Mouse (Mus musculus) lung, embryonic 14.5 days (tissue): ENCODE data around the gene Fundc1. TPM values are rescaled to one million over a fixed set of nuclear protein-coding genes. Genes with fewer than 3 reads are reported as not detected.

Experiments
- ATAC-seq: fragments of 200-750 bp; cut with Nextera tagmentation; 2 replicates; pipeline ENCODE4 v1.8.0; 2017; ENCODE audit warnings: mild to moderate bottlenecking, moderate TSS enrichment, moderate library complexity; ENCODE audit not compliant: insufficient read depth
- DNase-seq: peaks from one replicate; pipeline ENCODE4 v3.0.0-alpha.2; 2015
- H3K27ac ChIP-seq: fragments of 300-500 bp; sonication (generic); 2 replicates; pipeline ENCODE4 v1.5.1; 2014; ENCODE audit warnings: low read depth, mild to moderate bottlenecking, moderate library complexity
- H3K27me3 ChIP-seq: fragments of 300-500 bp; sonication (generic); 2 replicates; pipeline ENCODE4 v1.6.1; 2014; ENCODE audit warnings: low read length, control low read depth; ENCODE audit not compliant: insufficient read depth
- H3K36me3 ChIP-seq: fragments of 300-500 bp; sonication (generic); 2 replicates; pipeline ENCODE4 v1.6.1; 2014; ENCODE audit warnings: control low read depth; ENCODE audit not compliant: insufficient read depth
- H3K4me1 ChIP-seq: fragments of 300-500 bp; sonication (generic); 2 replicates; pipeline ENCODE4 v1.6.1; 2014; ENCODE audit warnings: antibody characterized with exemption, control low read depth; ENCODE audit not compliant: insufficient read depth
- H3K4me2 ChIP-seq: fragments of 300-500 bp; sonication (generic); 2 replicates; pipeline ENCODE4 v1.6.1; 2014; ENCODE audit warnings: mild to moderate bottlenecking
- H3K4me3 ChIP-seq: fragments of 300-500 bp; sonication (generic); 2 replicates; pipeline ENCODE4 v1.5.1; 2014; ENCODE audit warnings: low read depth, low read length
- H3K9ac ChIP-seq: fragments of 300-500 bp; sonication (generic); 2 replicates; pipeline ENCODE4 v1.6.1; 2014
- H3K9me3 ChIP-seq: fragments of 300-500 bp; sonication (generic); 2 replicates; pipeline ENCODE4 v1.6.1; 2016; ENCODE audit warnings: low read depth, low read length, control low read depth
- CTCF ChIP-seq: IDR thresholded peaks from 2 replicates; pipeline ENCODE4 v1.5.1; 2016; ENCODE audit warnings: antibody characterized with exemption, low read depth
- WGBS: fragments of 180-500 bp; shearing (Covaris S2); extraction: QIAGEN DNeasy Blood & Tissue Kit; methylation state at CpG from one replicate; pipeline ENCODE4 v1.1.7; 2014; 5-methylcytosine and 5-hydroxymethylcytosine counted together
- polyA plus RNA-seq: library from polyadenylated mRNA; unstranded; fragments of >200 nt; fragmentation: Nextera tagmentation; extraction: Ambion mirVana; gene quantifications from 2 replicates; pipeline ENCODE4 v1.2.1, GENCODE M21; 2014

Fundc1 gene
- polyA plus RNA-seq, 1 experiment from 2014 or later: 66.7 TPM

GRCm38 (mm10) chrX:17544860-17545492 is 27.1 kb downstream of the Fundc1 start:
- Histone ChIP-seq H3K27me3 (no peaks in the 10 kb centered on the region), H3K36me3 (no peaks in the 10 kb centered on the region), H3K4me2 (no peak overlapping the region), H3K4me3 (no peak overlapping the region), H3K4me1 (no peaks in the 10 kb centered on the region), H3K9me3 (no peaks in the 10 kb centered on the region), H3K27ac (no peak overlapping the region), H3K9ac (no peak overlapping the region)
- no peak for ATAC-seq
- no peak for TF ChIP-seq CTCF
- WGBS: 19% methylated on average over 2 of the region's 2 CpGs
- DNase-seq: peak; percentile 25

GRCm38 (mm10) chrX:17537701-17538100 is 34.4 kb downstream of the Fundc1 start:
- no peak overlapping the region for H3K4me2 ChIP-seq

GRCm38 (mm10) chrX:17527008-17527407 is 45.1 kb downstream of the Fundc1 start:
- Histone ChIP-seq H3K9ac (no peak overlapping the region), H3K9me3 (no peaks in the 10 kb centered on the region), H3K4me1 (no peaks in the 10 kb centered on the region), H3K27me3 (no peaks in the 10 kb centered on the region), H3K36me3 (no peaks in the 10 kb centered on the region), H3K27ac (no peak overlapping the region), H3K4me2 (no peak overlapping the region), H3K4me3 (no peak overlapping the region)
- WGBS: 81% methylated on average over 2 of the region's 2 CpGs
- no peak for DNase-seq
- ATAC-seq: no peak
- TF ChIP-seq CTCF: no peak

More at GRCm38 (mm10) chrX:17537701-17538100, 34.4 kb downstream of the Fundc1 start:
- no peak for DNase-seq
- TF ChIP-seq CTCF: no peak
- Histone ChIP-seq H3K9me3 (no peaks in the 10 kb centered on the region), H3K4me1 (no peaks in the 10 kb centered on the region), H3K4me3 (no peak overlapping the region), H3K27me3 (no peaks in the 10 kb centered on the region), H3K36me3 (no peaks in the 10 kb centered on the region), H3K9ac (no peak overlapping the region), H3K27ac (no peak overlapping the region)
- WGBS: 88% methylated on average over 4 of the region's 4 CpGs
- ATAC-seq: no peak

- H3K9me3 ChIP-seq: no peaks in the 10 kb centered on the region
- no peaks in the 10 kb centered on the region for H3K27me3 ChIP-seq
- no peak overlapping the region for H3K27ac ChIP-seq
- no peak overlapping the region for H3K4me2 ChIP-seq
- H3K9ac ChIP-seq: no peak overlapping the region
- H3K36me3 ChIP-seq: no peaks in the 10 kb centered on the region
- no peak overlapping the region for H3K4me3 ChIP-seq
- DNase-seq: no peak
- WGBS: 20% methylated on average over 3 of the region's 3 CpGs
- ATAC-seq: no peak
- no peak for TF ChIP-seq CTCF
- no peaks in the 10 kb centered on the region for H3K4me1 ChIP-seq
These were observed 50.9 kb downstream of the Fundc1 start for GRCm38 (mm10) chrX:17521221-17521716.

GRCm38 (mm10) chrX:17520086-17520485 is 52.0 kb downstream of the Fundc1 start:
- TF ChIP-seq CTCF: no peak
- Histone ChIP-seq H3K4me3 (no peak overlapping the region), H3K27me3 (no peaks in the 10 kb centered on the region), H3K4me1 (no peaks in the 10 kb centered on the region), H3K36me3 (no peaks in the 10 kb centered on the region), H3K9me3 (no peaks in the 10 kb centered on the region), H3K4me2 (no peak overlapping the region), H3K9ac (no peak overlapping the region), H3K27ac (no peak overlapping the region)
- ATAC-seq (no peak), DNase-seq (no peak)

GRCm38 (mm10) chrX:17514012-17514411 is 58.1 kb downstream of the Fundc1 start:
- 58% methylated on average over 3 of the region's 3 CpGs for WGBS

GRCm38 (mm10) chrX:17512021-17512602 is 60.0 kb downstream of the Fundc1 start:
- H3K27ac ChIP-seq: 0 out of 2 replicates have a peak overlapping the region, but pooled peaks have one; percentile 8
- whole genome bisulfite sequencing: 24% methylated on average over 3 of the region's 3 CpGs
- no peaks in the 10 kb centered on the region for H3K4me1 ChIP-seq
- H3K9me3 ChIP-seq: no peaks in the 10 kb centered on the region
- no peak overlapping the region for H3K4me2 ChIP-seq
- peak; percentile 71; the same call in 1 of the 2 replicates for ATAC-seq
- H3K9ac ChIP-seq: no peak overlapping the region
- no peaks in the 10 kb centered on the region for H3K36me3 ChIP-seq
- no peaks in the 10 kb centered on the region for H3K27me3 ChIP-seq
- TF ChIP-seq CTCF: no peak
- no peak overlapping the region for H3K4me3 ChIP-seq
- DNase-seq: peak; percentile 34

More at GRCm38 (mm10) chrX:17514012-17514411, 58.1 kb downstream of the Fundc1 start:
- no peak overlapping the region for H3K4me2 ChIP-seq
- H3K36me3 ChIP-seq: no peaks in the 10 kb centered on the region
- no peak for DNase-seq
- no peak overlapping the region for H3K27ac ChIP-seq
- H3K9me3 ChIP-seq: no peaks in the 10 kb centered on the region
- no peak overlapping the region for H3K4me3 ChIP-seq
- no peak overlapping the region for H3K9ac ChIP-seq
- no peak for TF ChIP-seq CTCF
- ATAC-seq: no peak
- no peaks in the 10 kb centered on the region for H3K27me3 ChIP-seq
- H3K4me1 ChIP-seq: no peaks in the 10 kb centered on the region
